Mouse (Mus musculus): ENCODE data around the gene Clec12b. TPM values are rescaled to one million over a fixed set of nuclear protein-coding genes. Genes with fewer than 3 reads are reported as not detected.

The Clec12b gene
- not detected for total RNA-seq (2021)
- long read RNA-seq, experiment 1: 0 reads
- long read RNA-seq, experiment 2: 0 reads

- no peak for DNase-seq
Observed at GRCm38 (mm10) chr6:129385774-129386173, at the start of gene Clec12b. Gene Clec12b, minus strand, starts transcription at chr6:129385874.

DNA sequence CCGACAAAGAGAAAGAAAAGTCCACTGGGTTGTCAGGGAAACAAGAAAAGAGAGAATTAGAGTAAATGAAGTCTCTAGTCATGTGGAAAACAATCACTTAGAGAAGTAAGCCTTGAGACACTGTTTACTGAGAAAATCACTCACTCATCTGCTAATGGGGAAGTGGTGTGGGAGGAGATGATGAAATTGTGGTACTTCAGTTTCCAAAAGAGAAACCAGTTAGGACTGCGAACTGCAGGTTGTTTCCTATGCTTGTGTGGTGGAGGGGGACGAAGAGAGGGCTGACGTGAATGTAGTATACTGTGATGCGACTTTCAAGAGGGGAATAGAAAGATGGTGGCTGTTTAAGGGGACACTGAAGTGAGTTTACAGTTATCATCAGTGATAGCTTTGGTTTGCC, 48.6 kb upstream of the Clec12b start:
- peak in 1 of 2 experiments; percentile 38 for DNase-seq

DNA sequence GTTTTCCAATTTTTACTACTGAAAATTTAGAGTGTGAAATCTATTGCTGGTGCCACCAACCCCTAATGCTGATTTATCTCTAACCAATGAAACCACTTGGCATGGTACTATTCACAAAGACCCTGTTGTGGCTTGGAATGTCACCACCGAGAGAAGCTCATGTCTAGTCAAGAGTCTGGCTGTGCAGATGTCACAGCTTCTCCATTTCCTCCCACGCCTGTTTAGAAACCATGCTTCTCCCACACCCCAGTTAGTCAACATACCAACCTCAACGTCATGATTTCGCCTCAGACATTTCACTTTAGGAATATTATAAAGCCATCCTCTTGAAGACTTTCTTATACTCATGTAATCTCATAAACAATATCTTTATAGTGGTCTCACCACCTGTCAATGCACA, 41.6 kb upstream of the Clec12b start:
- DNase-seq: no peak

DNA sequence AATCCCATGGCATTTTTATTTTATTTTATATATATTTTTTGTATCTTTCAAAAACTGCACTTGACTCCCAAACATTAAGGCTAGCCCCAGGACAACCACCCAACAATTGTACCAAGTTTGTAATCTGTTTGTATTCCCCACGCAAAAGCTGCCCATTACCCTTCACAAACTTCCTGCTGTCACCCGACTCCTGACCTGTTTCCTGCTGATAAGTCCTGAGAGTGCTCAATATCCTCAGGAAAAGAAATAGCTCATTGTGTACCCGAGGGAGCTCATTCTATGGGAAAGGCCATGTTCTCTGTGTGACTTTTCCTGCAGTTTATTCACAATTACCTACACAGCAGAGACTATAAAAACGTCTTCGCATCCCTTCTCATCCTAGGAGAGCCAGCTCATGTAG, 40.1 kb upstream of the Clec12b start:
- peak; percentile 56 to 84 for DNase-seq

- DNase-seq: peak in 1 of 2 experiments; percentile 18
Observed at GRCm38 (mm10) chr6:129425217-129425616, 39.5 kb upstream of the Clec12b start.

- peak; percentile 78 to 91 for DNase-seq
Observed at GRCm38 (mm10) chr6:129423734-129424072, 38.0 kb upstream of the Clec12b start.

- DNase-seq: peak; percentile 38 to 42
Observed at GRCm38 (mm10) chr6:129423040-129423733, 37.5 kb upstream of the Clec12b start.

DNA sequence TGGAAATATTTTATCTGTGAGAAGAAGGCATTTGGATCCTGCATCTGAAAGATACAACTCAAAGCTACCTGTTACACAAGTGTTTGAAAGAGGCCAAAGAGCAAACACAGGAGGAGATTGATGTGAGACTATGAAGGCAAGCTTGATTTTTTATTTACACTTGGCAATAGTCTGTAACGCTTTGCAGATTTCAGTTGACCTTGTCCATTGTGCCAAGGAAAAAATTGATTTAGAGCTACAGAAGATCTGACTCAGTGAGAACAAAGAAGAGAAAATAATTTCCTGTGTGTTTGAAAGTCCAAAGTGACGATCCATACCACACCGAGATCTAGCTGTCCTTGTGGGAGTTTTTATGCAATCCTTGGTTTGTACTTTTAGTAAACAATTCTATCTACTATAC, 36.6 kb upstream of the Clec12b start:
- DNase-seq: no peak

DNA sequence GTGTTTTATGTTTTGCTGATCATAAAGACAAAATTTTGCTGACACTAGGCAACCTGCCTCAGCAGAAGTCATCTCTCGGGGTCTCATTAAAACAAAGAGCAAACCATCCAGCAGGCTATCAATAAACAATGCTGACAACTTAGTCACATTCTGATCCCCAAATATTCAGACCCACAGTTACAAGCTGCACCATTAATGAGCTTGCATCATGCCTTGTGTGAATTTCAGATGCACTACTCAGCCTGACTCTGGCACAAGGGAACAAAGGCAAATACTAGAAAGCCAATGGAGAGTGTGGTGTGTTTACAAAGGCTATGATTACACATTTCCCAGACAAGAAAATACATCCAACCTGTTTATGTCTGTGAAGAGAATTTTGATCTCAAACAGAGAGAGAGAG, 28.5 kb upstream of the Clec12b start:
- no peak for DNase-seq

- DNase-seq: no peak
Observed at GRCm38 (mm10) chr6:129408562-129408961, 22.9 kb upstream of the Clec12b start, which contains the start of gene Clec9a. Gene Clec9a, plus strand, starts transcription at chr6:129408862.

DNA sequence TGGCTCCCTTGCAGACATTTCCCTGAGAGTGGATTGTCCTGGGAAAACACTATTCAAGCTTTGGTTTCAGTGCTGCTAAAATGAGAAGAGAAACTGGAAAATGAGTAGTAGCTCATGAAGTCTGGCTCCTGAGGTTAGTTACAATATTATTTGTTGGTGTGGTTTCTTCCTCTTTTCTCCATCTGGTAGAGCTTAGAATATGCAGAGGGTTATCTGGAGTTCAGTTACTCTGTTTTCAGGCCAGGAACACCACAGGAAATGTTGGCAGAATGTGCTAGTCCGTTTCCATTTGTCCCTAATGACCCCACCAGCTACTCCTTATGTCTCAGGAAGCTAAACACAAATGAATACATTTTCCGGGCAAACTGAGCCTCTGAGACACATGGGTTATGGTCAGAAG, 21.6 kb upstream of the Clec12b start:
- peak; percentile 17 to 61 for DNase-seq

- no peak for DNase-seq
Observed at GRCm38 (mm10) chr6:129405999-129406398, 20.3 kb upstream of the Clec12b start.

DNA sequence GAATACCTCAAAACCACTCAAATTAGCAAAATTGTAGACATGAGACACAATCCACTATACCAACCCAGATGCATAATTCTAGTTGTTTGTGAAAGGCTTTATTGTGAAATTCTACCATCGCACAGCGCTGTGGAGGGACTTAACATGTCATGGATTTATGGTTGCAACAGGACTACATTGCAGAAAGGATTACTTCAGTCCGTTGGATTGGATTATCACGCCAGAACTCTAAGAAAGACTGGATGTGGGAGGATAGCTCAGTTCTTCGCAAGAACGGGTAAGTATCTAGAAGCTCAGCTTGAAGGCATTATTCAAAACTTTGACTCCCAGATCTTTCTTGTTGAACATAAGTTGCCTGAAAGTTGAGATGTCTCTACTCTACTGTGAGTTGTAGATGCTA, 17.7 kb upstream of the Clec12b start:
- DNase-seq: no peak

- DNase-seq: no peak
Observed at GRCm38 (mm10) chr6:129402404-129402803, 16.7 kb upstream of the Clec12b start.

DNA sequence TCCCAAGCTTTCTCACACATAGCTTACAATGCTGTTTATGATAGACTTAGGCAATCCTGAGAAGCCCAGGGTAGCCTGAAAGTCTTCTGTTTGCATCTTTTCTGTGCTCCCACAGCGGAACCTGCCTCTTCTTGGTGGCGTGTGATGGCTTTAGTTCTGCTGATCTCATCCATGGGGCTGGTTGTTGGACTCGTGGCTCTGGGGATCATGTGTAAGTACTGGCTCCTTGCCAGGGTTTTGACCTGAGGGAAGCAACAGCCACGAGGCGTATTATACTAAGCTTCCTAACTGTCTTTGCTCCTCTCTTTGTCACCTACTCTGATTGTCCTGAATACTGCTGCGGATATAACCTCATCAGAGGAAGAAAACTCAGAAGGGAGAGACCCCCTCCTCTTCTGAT, 14.3 kb upstream of the Clec12b start:
- DNase-seq: peak; percentile 54 to 65

DNA sequence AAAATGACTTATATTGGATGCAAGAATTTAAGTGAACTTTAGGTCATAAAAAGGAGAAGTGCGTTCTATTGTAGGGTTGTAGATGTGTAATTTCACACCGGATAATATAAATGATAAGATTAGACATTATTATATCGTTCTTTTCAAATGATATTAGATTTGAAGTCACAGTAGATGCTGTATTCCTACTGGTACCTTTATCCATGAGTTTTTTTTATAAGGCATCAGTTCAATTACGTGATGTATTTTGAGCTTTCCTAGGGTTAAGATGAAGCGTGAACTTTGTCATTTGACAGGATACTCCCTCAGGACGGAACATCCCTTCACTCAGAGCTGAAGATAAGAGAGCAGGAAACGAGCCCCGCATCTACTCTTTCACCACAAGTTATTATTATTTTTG, 11.3 kb upstream of the Clec12b start, which contains the start of gene Clec1b:
Gene Clec1b (plus strand): TSS at position 301 of the 400 bp plus-strand sequence.
- no peak for DNase-seq

- DNase-seq: no peak
Observed at GRCm38 (mm10) chr6:129393732-129394131, 8.1 kb upstream of the Clec12b start.

DNA sequence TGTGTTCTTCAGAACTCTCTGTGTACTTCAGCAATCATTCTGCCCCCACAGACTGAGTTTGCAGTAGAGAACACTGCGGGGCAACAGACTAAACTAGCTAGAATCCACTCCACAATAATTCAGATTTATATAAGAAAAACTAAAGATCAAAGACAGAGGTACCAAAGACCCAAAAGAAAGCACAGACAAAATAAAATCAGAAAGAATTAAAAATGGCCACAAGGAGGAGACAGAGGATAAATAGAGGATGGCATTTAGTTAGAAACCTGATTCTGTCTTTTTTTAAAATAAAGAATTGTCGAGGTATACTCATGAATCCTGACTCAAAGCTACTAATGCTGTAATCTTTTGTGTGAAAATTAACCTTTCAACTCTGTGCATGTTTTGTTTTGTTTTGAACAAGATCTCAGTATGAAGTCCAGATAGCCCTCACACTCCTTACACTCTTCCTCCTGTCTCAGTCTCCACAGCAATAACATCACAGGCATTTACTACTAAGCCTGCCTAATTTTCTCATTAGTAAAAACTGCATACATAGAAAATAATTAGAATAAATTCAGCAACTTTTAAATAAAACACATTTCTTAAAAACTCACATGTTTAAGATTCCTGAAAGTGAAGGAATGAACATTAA, 7.5 kb upstream of the Clec12b start:
- peak in 1 of 2 experiments; percentile 55 for DNase-seq

- DNase-seq: no peak
Observed at GRCm38 (mm10) chr6:129385000-129385399, 674 bp downstream of the Clec12b start.

GRCm38 (mm10) chr6:129383466-129383865, 2.2 kb downstream of the Clec12b start:
- DNase-seq: no peak

DNA sequence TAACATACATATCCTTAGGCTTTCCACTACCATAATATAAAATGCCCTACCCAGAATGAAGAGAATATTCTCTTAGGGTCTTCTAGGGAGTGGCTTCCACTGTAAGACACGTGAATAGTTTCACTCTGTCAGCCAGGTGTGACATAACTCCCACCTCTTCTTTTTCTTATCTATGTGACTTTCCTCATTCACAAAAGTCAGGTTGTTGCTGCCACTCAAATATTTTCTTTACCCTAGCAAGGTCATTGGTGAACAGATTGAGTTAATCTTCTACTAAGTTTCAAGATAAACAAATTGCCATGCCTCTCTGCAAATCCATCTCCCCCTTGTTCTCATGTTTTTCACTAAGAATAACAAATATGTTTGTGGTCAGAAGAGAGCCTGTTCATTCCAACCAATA, 3.9 kb downstream of the Clec12b start:
- DNase-seq: no peak

GRCm38 (mm10) chr6:129380454-129380853, 5.2 kb downstream of the Clec12b start:
- no peak for DNase-seq

DNA sequence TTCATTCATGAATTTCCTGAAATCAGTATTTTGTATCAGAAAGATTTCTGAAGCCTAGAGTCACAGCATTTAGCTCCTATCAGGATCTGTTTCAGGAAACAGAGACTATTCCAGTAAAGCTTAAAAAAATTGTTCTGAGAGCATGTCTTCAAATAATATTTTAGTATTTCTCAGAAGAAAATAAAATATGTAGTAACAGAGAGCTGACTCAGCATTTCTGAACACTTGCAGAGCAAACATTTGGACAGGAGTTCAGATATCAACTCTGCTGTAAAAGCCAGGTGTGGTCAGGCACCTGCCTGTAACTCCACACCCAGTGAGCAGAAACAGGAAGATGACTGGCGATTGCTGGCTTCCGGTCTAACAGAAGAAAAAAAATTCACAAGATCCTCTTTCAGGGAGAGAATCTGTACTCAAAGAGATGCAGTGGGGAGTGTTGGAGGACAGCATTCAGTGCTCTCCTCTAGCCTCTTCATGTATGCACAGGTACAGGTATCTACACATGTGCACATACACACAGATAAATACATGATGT, 10.7 kb downstream of the Clec12b start:
- no peak for DNase-seq
